Mouse (Mus musculus) liver, embryonic 16.5 days (tissue): ENCODE data around the gene Fhad1. TPM values are rescaled to one million over a fixed set of nuclear protein-coding genes. Genes with fewer than 3 reads are reported as not detected.

Experiments used
- ATAC-seq: fragments of 200-750 bp; cut with Nextera tagmentation; 2 replicates; pipeline ENCODE4 v1.8.0; 2017; ENCODE audit warnings: low read depth, mild to moderate bottlenecking, moderate number of reproducible peaks, moderate library complexity
- H3K27ac ChIP-seq: fragments of 300-500 bp; sonication (generic); 2 replicates; pipeline ENCODE4 v1.5.1; 2014; ENCODE audit warnings: mild to moderate bottlenecking, low read length
- H3K27me3 ChIP-seq: fragments of 300-500 bp; sonication (generic); 2 replicates; pipeline ENCODE4 v1.6.1; 2014; ENCODE audit warnings: low read depth, low read length, mixed read lengths; ENCODE audit not compliant: control insufficient read depth, insufficient read depth
- H3K36me3 ChIP-seq: fragments of 300-500 bp; sonication (generic); 2 replicates; pipeline ENCODE4 v1.6.1; 2014; ENCODE audit warnings: mild to moderate bottlenecking; ENCODE audit not compliant: control insufficient read depth, insufficient read depth
- H3K4me1 ChIP-seq: fragments of 300-500 bp; sonication (generic); 2 replicates; pipeline ENCODE4 v1.6.1; 2014; ENCODE audit warnings: low read depth, low read length, mixed read lengths; ENCODE audit not compliant: control insufficient read depth
- H3K4me2 ChIP-seq: fragments of 300-500 bp; sonication (generic); 2 replicates; pipeline ENCODE4 v1.6.1; 2014; ENCODE audit warnings: low read depth, low read length, mixed read lengths
- H3K4me3 ChIP-seq: fragments of 300-500 bp; sonication (generic); 2 replicates; pipeline ENCODE4 v1.5.1; 2014; ENCODE audit warnings: low read depth, mild to moderate bottlenecking, low read length
- H3K9ac ChIP-seq: fragments of 300-500 bp; sonication (generic); 2 replicates; pipeline ENCODE4 v1.6.1; 2014; ENCODE audit warnings: low read depth, low read length
- H3K9me3 ChIP-seq: fragments of 300-500 bp; sonication (generic); replicated peaks from 2 replicates; pipeline ENCODE4 v1.6.1; 2016; ENCODE audit warnings: low read length; ENCODE audit not compliant: control insufficient read depth
- WGBS: fragments of 180-500 bp; shearing (Covaris S2); extraction: QIAGEN DNeasy Blood & Tissue Kit; methylation state at CpG from one replicate; pipeline ENCODE4 v1.1.7; 2014; ENCODE audit not compliant: insufficient replicate concordance; 5-methylcytosine and 5-hydroxymethylcytosine counted together
- polyA plus RNA-seq: library from polyadenylated mRNA; unstranded; fragments of >200 nt; fragmentation: Nextera tagmentation; extraction: Ambion mirVana; gene quantifications from 2 replicates; pipeline ENCODE4 v1.2.1, GENCODE M21; 2015

Fhad1 gene
- polyA plus RNA-seq, 1 experiment from 2014 or later = not detected

DNA sequence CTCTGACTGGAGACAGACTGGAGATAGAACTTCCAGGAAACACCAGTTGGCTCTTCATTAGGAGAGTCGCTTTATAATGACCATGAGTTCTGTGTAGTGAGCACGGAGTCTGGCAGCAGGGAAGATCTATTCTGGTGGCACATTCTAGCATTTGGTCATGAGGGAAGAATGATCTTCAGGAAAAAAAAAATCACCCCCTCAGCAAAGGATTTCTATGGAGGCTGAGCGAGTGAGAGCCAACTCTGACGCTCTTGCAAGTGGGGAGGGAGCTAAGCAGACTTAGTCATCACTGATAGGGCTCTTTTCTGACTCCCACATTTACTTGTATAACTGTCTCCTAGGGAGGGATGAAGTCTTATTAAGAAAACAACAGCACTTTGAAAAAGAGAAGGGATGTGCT lies 135.8 kb downstream of the Fhad1 start:
- Histone ChIP-seq H3K27me3 (peaks cover 7% of the 10 kb centered on the region), H3K27ac (no peak overlapping the region), H3K9me3 (no peaks in the 10 kb centered on the region), H3K9ac (no peak overlapping the region), H3K36me3 (no peaks in the 10 kb centered on the region), H3K4me2 (no peak overlapping the region), H3K4me1 (peaks cover 18% of the 10 kb centered on the region), H3K4me3 (no peak overlapping the region)
- no peak for ATAC-seq
- WGBS = 72% methylated on average over 4 of the region's 4 CpGs

- no peak overlapping the region for H3K4me3 ChIP-seq
- 37% methylated on average over 7 of the region's 7 CpGs for WGBS
- no peak overlapping the region for H3K27ac ChIP-seq
- no peak overlapping the region for H3K9ac ChIP-seq
- no peaks in the 10 kb centered on the region for H3K9me3 ChIP-seq
- no peak for ATAC-seq
- no peaks in the 10 kb centered on the region for H3K36me3 ChIP-seq
- peaks cover 23% of the 10 kb centered on the region for H3K4me1 ChIP-seq
- H3K27me3 ChIP-seq = peaks cover 7% of the 10 kb centered on the region
- H3K4me2 ChIP-seq = no peak overlapping the region
These were observed 136.3 kb downstream of the Fhad1 start for GRCm38 (mm10) chr4:141878621-141879020.

GRCm38 (mm10) chr4:141875481-141876108 lies 139.3 kb downstream of the Fhad1 start:
- peaks cover 3% of the 10 kb centered on the region for H3K27me3 ChIP-seq
- peak overlapping the region; percentile 85 for H3K4me3 ChIP-seq
- WGBS = 17% methylated on average over 8 of the region's 8 CpGs
- H3K9ac ChIP-seq = peak overlapping the region; percentile 33
- no peaks in the 10 kb centered on the region for H3K36me3 ChIP-seq
- H3K4me1 ChIP-seq = peaks cover 53% of the 10 kb centered on the region
- no peaks in the 10 kb centered on the region for H3K9me3 ChIP-seq
- peak overlapping the region; percentile 98 for H3K4me2 ChIP-seq
- peak overlapping the region; percentile 60 for H3K27ac ChIP-seq
- ATAC-seq = no peak

DNA sequence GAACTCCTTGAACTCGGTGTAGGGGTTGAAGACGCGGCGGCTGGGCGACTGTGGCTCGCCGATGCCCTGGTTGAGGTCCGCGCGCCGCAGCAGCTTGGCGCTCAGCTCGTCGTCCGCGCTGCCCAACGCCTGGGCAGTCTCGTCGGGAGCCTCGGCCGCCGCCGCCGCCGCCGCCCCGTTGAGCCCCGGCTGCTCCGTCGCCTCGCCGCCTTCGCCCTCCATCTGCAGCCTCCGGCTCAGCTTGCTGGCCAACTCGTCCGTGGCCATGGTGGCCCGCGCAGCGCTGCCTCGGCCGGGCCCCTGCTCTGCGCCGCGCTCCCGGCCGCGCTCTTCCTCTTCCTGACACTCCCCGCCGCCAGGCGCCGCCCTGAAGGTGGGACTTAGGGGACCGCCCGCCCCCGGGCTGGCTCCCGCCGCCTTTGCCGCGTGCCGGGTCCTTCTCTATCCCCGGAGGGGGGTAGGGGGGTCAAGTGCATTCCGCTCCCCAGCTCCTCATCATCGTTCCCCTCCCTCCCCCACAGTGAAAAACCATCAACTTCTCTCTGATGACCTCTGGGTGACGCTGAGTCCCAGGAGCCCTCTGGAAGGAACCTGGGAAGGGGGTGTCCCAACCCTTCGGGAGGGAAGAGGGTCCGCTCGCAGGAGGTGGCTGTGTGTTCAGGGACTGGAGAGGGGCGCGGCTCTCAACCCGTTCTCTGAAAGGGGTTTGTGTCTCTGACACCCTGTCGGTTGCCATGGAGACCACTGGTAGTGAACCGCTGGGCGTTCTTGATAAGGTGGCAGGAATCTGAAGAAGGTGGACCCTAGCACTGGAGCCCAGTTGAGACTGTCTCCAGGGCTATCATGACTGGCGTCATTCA lies 140.1 kb downstream of the Fhad1 start, which contains the start of gene Efhd2:
Gene Efhd2, minus strand, starts transcription at position 320 of the 860 bp plus-strand sequence.
- Histone ChIP-seq H3K27ac (peak within 1 kb of the TSS; percentile 87), H3K9me3 (no peaks in the 10 kb centered on the region), H3K36me3 (no peaks in the 10 kb centered on the region), H3K4me3 (peak within 1 kb of the TSS; percentile 85), H3K4me2 (peak within 1 kb of the TSS; percentile 98), H3K27me3 (peaks cover 3% of the 10 kb centered on the region), H3K4me1 (peaks cover 58% of the 10 kb centered on the region), H3K9ac (peak within 1 kb of the TSS; percentile 88)
- WGBS = 0% methylated on average over 64 of the region's 73 CpGs
- peak; percentile 89 for ATAC-seq

DNA sequence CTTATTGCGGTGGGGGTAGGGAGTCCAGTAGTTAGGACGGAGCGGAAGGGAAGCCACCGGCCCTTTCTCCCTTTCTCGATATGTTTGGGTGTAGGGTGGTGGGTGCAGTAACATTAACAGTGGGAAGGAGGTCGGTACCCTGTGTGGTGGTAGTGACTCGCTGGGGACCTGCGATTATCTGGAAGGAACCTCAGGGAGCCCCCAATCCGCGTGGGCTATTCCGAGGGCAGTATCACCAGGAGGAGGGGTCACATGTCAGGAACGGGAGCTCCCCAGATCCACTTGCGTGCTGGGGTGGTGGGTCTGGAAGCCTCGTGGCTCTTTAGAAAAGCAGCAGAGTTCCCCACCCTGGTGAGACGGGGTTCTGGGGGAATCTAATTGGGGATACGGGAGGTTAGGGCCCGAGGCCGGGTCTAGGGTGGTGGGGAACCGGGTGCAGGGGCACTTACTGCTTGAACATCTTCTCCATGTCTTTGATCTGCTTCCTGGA lies 140.7 kb downstream of the Fhad1 start:
- ATAC-seq = 0 out of 2 replicates have a peak, but pooled peaks have one; percentile 0
- Histone ChIP-seq H3K9me3 (no peaks in the 10 kb centered on the region), H3K9ac (peak overlapping the region; percentile 88), H3K27me3 (peaks cover 3% of the 10 kb centered on the region), H3K27ac (peak overlapping the region; percentile 87), H3K36me3 (no peaks in the 10 kb centered on the region), H3K4me2 (peak overlapping the region; percentile 98), H3K4me3 (peak overlapping the region; percentile 85), H3K4me1 (peaks cover 58% of the 10 kb centered on the region)
- under 1% methylated on average over 19 of the region's 19 CpGs for WGBS

GRCm38 (mm10) chr4:141872977-141873376 lies 141.9 kb downstream of the Fhad1 start:
- WGBS = 75% methylated on average over 9 of the region's 9 CpGs

DNA sequence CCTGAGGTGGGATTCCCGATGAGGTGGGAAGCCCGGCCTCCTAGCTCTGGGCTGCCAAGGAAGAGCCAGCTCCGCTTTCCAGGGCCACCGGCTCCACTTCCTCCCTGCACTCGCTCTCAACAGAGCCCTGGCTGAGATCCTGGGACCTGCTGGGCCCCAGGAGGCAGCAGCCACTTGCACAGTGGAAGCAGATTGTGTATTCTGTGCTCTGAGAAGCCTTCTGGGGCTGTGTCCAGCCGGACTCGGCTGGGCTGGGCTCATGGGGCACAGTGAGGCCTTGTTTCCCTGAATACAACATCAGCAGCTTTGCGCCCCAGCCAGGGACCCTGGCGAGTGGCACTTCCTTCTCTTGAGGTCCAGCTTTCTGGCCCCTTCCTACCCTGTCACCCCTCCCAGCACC lies 143.0 kb downstream of the Fhad1 start:
- peak overlapping the region; percentile 85 for H3K4me3 ChIP-seq
- H3K9ac ChIP-seq = peak overlapping the region; percentile 11; the same call in 1 of the 2 replicates
- peaks cover 58% of the 10 kb centered on the region for H3K4me1 ChIP-seq
- H3K27me3 ChIP-seq = no peaks in the 10 kb centered on the region
- 72% methylated on average over 9 of the region's 9 CpGs for WGBS
- H3K27ac ChIP-seq = peak overlapping the region; percentile 33
- no peaks in the 10 kb centered on the region for H3K36me3 ChIP-seq
- no peak for ATAC-seq
- no peaks in the 10 kb centered on the region for H3K9me3 ChIP-seq
- peak overlapping the region; percentile 12 for H3K4me2 ChIP-seq

More at GRCm38 (mm10) chr4:141872977-141873376, 141.9 kb downstream of the Fhad1 start:
- H3K4me2 ChIP-seq = peak overlapping the region; percentile 98
- no peaks in the 10 kb centered on the region for H3K36me3 ChIP-seq
- no peak for ATAC-seq
- H3K27me3 ChIP-seq = peaks cover 3% of the 10 kb centered on the region
- H3K9ac ChIP-seq = no peak overlapping the region
- peaks cover 58% of the 10 kb centered on the region for H3K4me1 ChIP-seq
- H3K4me3 ChIP-seq = peak overlapping the region; percentile 85
- no peak overlapping the region for H3K27ac ChIP-seq
- H3K9me3 ChIP-seq = no peaks in the 10 kb centered on the region

DNA sequence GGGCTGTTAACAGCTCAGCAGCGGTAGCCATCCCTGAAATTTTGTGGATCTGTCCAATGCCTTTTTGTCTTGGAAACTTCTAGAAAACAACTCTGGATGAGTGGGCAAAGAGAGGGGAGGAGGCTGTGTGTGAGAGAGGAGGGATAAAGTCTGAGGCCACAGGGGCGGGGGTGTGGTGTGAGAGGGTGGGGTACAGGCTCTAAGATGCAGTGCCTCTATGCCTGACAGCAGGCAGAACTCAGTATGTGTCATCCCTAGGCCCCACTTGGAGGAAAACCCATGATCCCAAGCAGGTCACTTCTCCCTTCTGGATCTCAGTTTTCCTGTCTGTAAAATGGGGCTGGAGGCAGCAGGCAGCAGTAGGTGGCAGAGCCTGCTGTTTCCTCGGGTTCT lies 143.6 kb downstream of the Fhad1 start:
- Histone ChIP-seq H3K4me2 (peak overlapping the region; percentile 12), H3K9me3 (no peaks in the 10 kb centered on the region), H3K36me3 (no peaks in the 10 kb centered on the region), H3K27ac (peak overlapping the region; percentile 10), H3K4me3 (no peak overlapping the region), H3K9ac (no peak overlapping the region), H3K4me1 (peaks cover 55% of the 10 kb centered on the region), H3K27me3 (no peaks in the 10 kb centered on the region)
- no peak for ATAC-seq
- 75% methylated on average over 3 of the region's 3 CpGs for WGBS
